29 mouse cellular contexts compared by ENCODE assay signal in genomic region chr19:48734370-48734769, GRCm38 (mm10).
A peak's percentile ranks its signal among the peaks of the same experiment; 100 is the strongest.
DNase-seq lines count a peak whose midpoint lies in the region; ATAC-seq lines count a peak whose summit lies in the region.
"Had no signal": no experiment of that assay in that cellular context is flagged by ENCODE, and none has a peak within 500 bp of the region (broad histone marks: within the 10 kb centered on the region; RNA-seq: fewer than 3 reads in every experiment).

No protein-coding gene starts in this region.

- no peak overlapping the region for H3K9ac ChIP-seq in forebrain, embryonic 11.5 days (ENCODE audit: low read length)
- no peak overlapping the region for H3K9ac ChIP-seq in forebrain, embryonic 15.5 days (replicated peaks)
- H3K9ac ChIP-seq: embryonic facial prominence, embryonic 12.5 days; embryonic facial prominence, embryonic 15.5 days; heart, embryonic 12.5 days; heart, embryonic 15.5 days; hindbrain, embryonic 13.5 days; intestine, embryonic 15.5 days had no signal

- H3K4me3 ChIP-seq in forebrain, embryonic 11.5 days (ENCODE audit: low read depth, low read length), result no peak overlapping the region
- H3K4me3 ChIP-seq in forebrain, embryonic 15.5 days, result no peak overlapping the region
- H3K4me3 ChIP-seq: embryonic facial prominence, embryonic 12.5 days; embryonic facial prominence, embryonic 15.5 days; gastrocnemius, adult 2 months; heart, embryonic 12.5 days; heart, embryonic 15.5 days; hindbrain, embryonic 10.5 days; hindbrain, embryonic 13.5 days; intestine, embryonic 15.5 days had no signal

- WGBS in forebrain, embryonic 11.5 days, result 23% methylated on average over 4 of the region's 4 CpGs
- 10% methylated on average over 4 of the region's 4 CpGs for WGBS in forebrain, embryonic 15.5 days

- H3K36me3 ChIP-seq in forebrain, embryonic 11.5 days (ENCODE audit: control insufficient read depth, insufficient read depth, low read length), result no peaks in the 10 kb centered on the region
- no peaks in the 10 kb centered on the region for H3K36me3 ChIP-seq in forebrain, embryonic 15.5 days
- H3K36me3 ChIP-seq: embryonic facial prominence, embryonic 12.5 days; embryonic facial prominence, embryonic 15.5 days; heart, embryonic 12.5 days; heart, embryonic 15.5 days; hindbrain, embryonic 10.5 days; hindbrain, embryonic 13.5 days; intestine, embryonic 15.5 days had no signal

- peak; percentile 17 for DNase-seq in embryo, embryonic 10 days (ENCODE audit: low spot score)
- DNase-seq in embryo, embryonic 9.5 days (ENCODE audit: extremely low spot score), result no peak
- peak; percentile 63 for DNase-seq in forebrain, embryonic 11.5 days (ENCODE audit: low spot score)
- DNase-seq in embryo, embryonic 11 days, result peak; percentile 23
- DNase-seq in layer of hippocampus, postnatal 36 days, result no peak
- DNase-seq in gastrocnemius, postnatal 4 days (ENCODE audit: low spot score in 2 of 2), result no peak
- DNase-seq: adrenal gland, adult 8-10 months; adrenal gland, postnatal 25 days; cerebellum, adult 11 months; cerebellum, adult 2 months; cerebellum, adult 9-11 months; cerebellum, postnatal 25 days; gastrocnemius, adult 2 months; gastrocnemius, postnatal 14 days; heart, adult 18-20 months; heart, postnatal 10 days; heart, postnatal 36 days; kidney, adult 11 months; kidney, adult 8-10 months had no signal

- H3K9me3 ChIP-seq in forebrain, embryonic 11.5 days (ENCODE audit: control insufficient read depth, low read length), result no peaks in the 10 kb centered on the region
- no peaks in the 10 kb centered on the region for H3K9me3 ChIP-seq in forebrain, embryonic 15.5 days
- H3K9me3 ChIP-seq: embryonic facial prominence, embryonic 12.5 days; embryonic facial prominence, embryonic 15.5 days; heart, embryonic 12.5 days; heart, embryonic 15.5 days; hindbrain, embryonic 10.5 days; hindbrain, embryonic 13.5 days; intestine, embryonic 15.5 days had no signal

- H3K27me3 ChIP-seq in forebrain, embryonic 11.5 days (ENCODE audit: control insufficient read depth, insufficient read depth, low read length), result peaks cover 5% of the 10 kb centered on the region; the same call in 1 of the 2 replicates
- peaks cover 31% of the 10 kb centered on the region for H3K27me3 ChIP-seq in forebrain, embryonic 15.5 days
- H3K27me3 ChIP-seq: embryonic facial prominence, embryonic 12.5 days; embryonic facial prominence, embryonic 15.5 days; heart, embryonic 12.5 days; heart, embryonic 15.5 days; hindbrain, embryonic 13.5 days; intestine, embryonic 15.5 days had no signal

- H3K4me2 ChIP-seq in forebrain, embryonic 11.5 days (ENCODE audit: low read depth, low read length, severe bottlenecking), result no peak overlapping the region
- H3K4me2 ChIP-seq in forebrain, embryonic 15.5 days (replicated peaks), result no peak overlapping the region
- H3K4me2 ChIP-seq: embryonic facial prominence, embryonic 12.5 days; embryonic facial prominence, embryonic 15.5 days; heart, embryonic 12.5 days; heart, embryonic 15.5 days; hindbrain, embryonic 13.5 days; intestine, embryonic 15.5 days had no signal

- H3K4me1 ChIP-seq in forebrain, embryonic 11.5 days (replicated peaks; ENCODE audit: control insufficient read depth, insufficient read depth, low read length), result no peaks in the 10 kb centered on the region
- H3K4me1 ChIP-seq in forebrain, embryonic 15.5 days, result no peaks in the 10 kb centered on the region; the same call in 1 of the 2 replicates
- H3K4me1 ChIP-seq: embryonic facial prominence, embryonic 12.5 days; embryonic facial prominence, embryonic 15.5 days; heart, embryonic 12.5 days; heart, embryonic 15.5 days; hindbrain, embryonic 13.5 days; intestine, embryonic 15.5 days had no signal

- peak; percentile 86 for ATAC-seq in forebrain, embryonic 11.5 days (replicated peaks; ENCODE audit: low FRiP score)
- ATAC-seq in forebrain, embryonic 15.5 days (replicated peaks), result no peak
- ATAC-seq: activated CD4-positive, CD25-positive, alpha-beta regulatory T cell, adult 4 months; hindbrain, embryonic 16.5 days; intestine, embryonic 15.5 days had no signal

- no peak overlapping the region for H3K27ac ChIP-seq in forebrain, embryonic 11.5 days (ENCODE audit: low read depth, low read length)
- H3K27ac ChIP-seq in forebrain, embryonic 15.5 days (replicated peaks), result no peak overlapping the region
- H3K27ac ChIP-seq: embryonic facial prominence, embryonic 12.5 days; embryonic facial prominence, embryonic 15.5 days; gastrocnemius, adult 2 months; heart, embryonic 15.5 days; hindbrain, embryonic 10.5 days; hindbrain, embryonic 13.5 days; intestine, embryonic 15.5 days had no signal

Comparison
In these comparisons a context has a peak if more than half of its experiments do, and no peak if none do; other contexts are left out.
1. DNase-seq: peak in embryo, embryonic 10 days (single experiment), forebrain, embryonic 11.5 days (single experiment) and embryo, embryonic 11 days (single experiment); none in embryo, embryonic 9.5 days (single experiment), layer of hippocampus, postnatal 36 days (0 of 2) and gastrocnemius, postnatal 4 days (0 of 2).